Mouse (Mus musculus) liver, embryonic 16.5 days (tissue): ENCODE measurements around the gene Parp3. TPM values are rescaled to one million over a fixed set of nuclear protein-coding genes. Genes with fewer than 3 reads are reported as not detected.
A peak's percentile ranks its signal among the peaks of the same experiment; 100 is the strongest.

Experiments
- ATAC-seq: fragments of 200-750 bp; cut with Nextera tagmentation; 2 replicates; pipeline ENCODE4 v1.8.0; 2017; ENCODE audit warnings: low read depth, mild to moderate bottlenecking, moderate number of reproducible peaks, moderate library complexity
- H3K27ac ChIP-seq: fragments of 300-500 bp; sonication (generic); 2 replicates; pipeline ENCODE4 v1.5.1; 2014; ENCODE audit warnings: mild to moderate bottlenecking, low read length
- H3K27me3 ChIP-seq: fragments of 300-500 bp; sonication (generic); 2 replicates; pipeline ENCODE4 v1.6.1; 2014; ENCODE audit warnings: low read depth, low read length, mixed read lengths; ENCODE audit not compliant: control insufficient read depth, insufficient read depth
- H3K36me3 ChIP-seq: fragments of 300-500 bp; sonication (generic); 2 replicates; pipeline ENCODE4 v1.6.1; 2014; ENCODE audit warnings: mild to moderate bottlenecking; ENCODE audit not compliant: control insufficient read depth, insufficient read depth
- H3K4me1 ChIP-seq: fragments of 300-500 bp; sonication (generic); 2 replicates; pipeline ENCODE4 v1.6.1; 2014; ENCODE audit warnings: low read depth, low read length, mixed read lengths; ENCODE audit not compliant: control insufficient read depth
- H3K4me2 ChIP-seq: fragments of 300-500 bp; sonication (generic); 2 replicates; pipeline ENCODE4 v1.6.1; 2014; ENCODE audit warnings: low read depth, low read length, mixed read lengths
- H3K4me3 ChIP-seq: fragments of 300-500 bp; sonication (generic); 2 replicates; pipeline ENCODE4 v1.5.1; 2014; ENCODE audit warnings: low read depth, mild to moderate bottlenecking, low read length
- H3K9ac ChIP-seq: fragments of 300-500 bp; sonication (generic); 2 replicates; pipeline ENCODE4 v1.6.1; 2014; ENCODE audit warnings: low read depth, low read length
- H3K9me3 ChIP-seq: fragments of 300-500 bp; sonication (generic); replicated peaks from 2 replicates; pipeline ENCODE4 v1.6.1; 2016; ENCODE audit warnings: low read length; ENCODE audit not compliant: control insufficient read depth
- WGBS: fragments of 180-500 bp; shearing (Covaris S2); extraction: QIAGEN DNeasy Blood & Tissue Kit; methylation state at CpG from one replicate; pipeline ENCODE4 v1.1.7; 2014; ENCODE audit not compliant: insufficient replicate concordance; 5-methylcytosine and 5-hydroxymethylcytosine counted together
- polyA plus RNA-seq: library from polyadenylated mRNA; unstranded; fragments of >200 nt; fragmentation: Nextera tagmentation; extraction: Ambion mirVana; gene quantifications from 2 replicates; pipeline ENCODE4 v1.2.1, GENCODE M21; 2015

The Parp3 gene
- polyA plus RNA-seq, 1 experiment from 2014 or later = 1.3 TPM

GRCm38 (mm10) chr9:106472321-106472720 is 4.4 kb downstream of the Parp3 start:
- ATAC-seq = no peak
- Histone ChIP-seq H3K4me2 (no peak overlapping the region), H3K36me3 (no peaks in the 10 kb centered on the region), H3K27ac (no peak overlapping the region), H3K4me3 (no peak overlapping the region), H3K9ac (no peak overlapping the region), H3K9me3 (no peaks in the 10 kb centered on the region), H3K4me1 (peaks cover 18% of the 10 kb centered on the region), H3K27me3 (no peaks in the 10 kb centered on the region)
- 53% methylated on average over 4 of the region's 4 CpGs for WGBS

- ATAC-seq = no peak
- 66% methylated on average over 5 of the region's 5 CpGs for WGBS
- no peaks in the 10 kb centered on the region for H3K36me3 ChIP-seq
- H3K4me2 ChIP-seq = no peak overlapping the region
- H3K9ac ChIP-seq = no peak overlapping the region
- no peak overlapping the region for H3K27ac ChIP-seq
- H3K4me3 ChIP-seq = no peak overlapping the region
- H3K27me3 ChIP-seq = no peaks in the 10 kb centered on the region
- H3K4me1 ChIP-seq = peaks cover 16% of the 10 kb centered on the region
- H3K9me3 ChIP-seq = no peaks in the 10 kb centered on the region
Measured at GRCm38 (mm10) chr9:106471892-106472291, 4.9 kb downstream of the Parp3 start.

- Histone ChIP-seq H3K9ac (no peak overlapping the region), H3K4me1 (peaks cover 10% of the 10 kb centered on the region), H3K27ac (no peak overlapping the region), H3K27me3 (peaks cover 2% of the 10 kb centered on the region; the same call in 1 of the 2 replicates), H3K36me3 (no peaks in the 10 kb centered on the region), H3K9me3 (no peaks in the 10 kb centered on the region), H3K4me3 (no peak overlapping the region), H3K4me2 (no peak overlapping the region)
- 62% methylated on average over 14 of the region's 14 CpGs for WGBS
- ATAC-seq = no peak
Measured at GRCm38 (mm10) chr9:106470991-106471750, 5.6 kb downstream of the Parp3 start.

GRCm38 (mm10) chr9:106469776-106470175 is 7.0 kb downstream of the Parp3 start:
- 35% methylated on average over 9 of the region's 9 CpGs for WGBS
- H3K4me3 ChIP-seq = no peak overlapping the region
- H3K27ac ChIP-seq = no peak overlapping the region
- H3K4me2 ChIP-seq = no peak overlapping the region
- H3K36me3 ChIP-seq = no peaks in the 10 kb centered on the region
- peaks cover 3% of the 10 kb centered on the region for H3K4me1 ChIP-seq
- no peak overlapping the region for H3K9ac ChIP-seq
- no peaks in the 10 kb centered on the region for H3K9me3 ChIP-seq
- peaks cover 15% of the 10 kb centered on the region for H3K27me3 ChIP-seq
- no peak for ATAC-seq

- Histone ChIP-seq H3K4me3 (no peak overlapping the region), H3K27me3 (peaks cover 19% of the 10 kb centered on the region), H3K4me1 (no peaks in the 10 kb centered on the region; the same call in none of the 2 replicates), H3K36me3 (no peaks in the 10 kb centered on the region), H3K9ac (no peak overlapping the region), H3K9me3 (no peaks in the 10 kb centered on the region), H3K4me2 (no peak overlapping the region), H3K27ac (no peak overlapping the region)
- 22% methylated on average over 6 of the region's 6 CpGs for WGBS
- no peak for ATAC-seq
Measured at GRCm38 (mm10) chr9:106469317-106469716, 7.4 kb downstream of the Parp3 start.

- Histone ChIP-seq H3K9me3 (no peaks in the 10 kb centered on the region), H3K9ac (no peak overlapping the region), H3K27ac (no peak overlapping the region), H3K4me3 (no peak overlapping the region), H3K4me2 (no peak overlapping the region), H3K4me1 (no peaks in the 10 kb centered on the region; the same call in none of the 2 replicates), H3K27me3 (peaks cover 31% of the 10 kb centered on the region), H3K36me3 (no peaks in the 10 kb centered on the region)
- no peak for ATAC-seq
- WGBS = 61% methylated on average over 7 of the region's 7 CpGs
Measured at GRCm38 (mm10) chr9:106467746-106468145, 9.0 kb downstream of the Parp3 start.

GRCm38 (mm10) chr9:106466721-106467120 is 10.0 kb downstream of the Parp3 start:
- H3K4me2 ChIP-seq = no peak overlapping the region
- H3K36me3 ChIP-seq = no peaks in the 10 kb centered on the region
- no peak for ATAC-seq
- no peak overlapping the region for H3K4me3 ChIP-seq
- H3K4me1 ChIP-seq = no peaks in the 10 kb centered on the region; the same call in none of the 2 replicates
- WGBS = 68% methylated on average over 6 of the region's 6 CpGs
- no peaks in the 10 kb centered on the region for H3K9me3 ChIP-seq
- H3K9ac ChIP-seq = no peak overlapping the region
- no peak overlapping the region for H3K27ac ChIP-seq
- H3K27me3 ChIP-seq = peaks cover 31% of the 10 kb centered on the region

GRCm38 (mm10) chr9:106465571-106466200 is 11.1 kb downstream of the Parp3 start, which contains the start of gene Gpr62:
TSS of gene Gpr62 (minus strand) at chr9:106465938.
- Histone ChIP-seq H3K27ac (no peak within 1 kb of the TSS), H3K9me3 (no peaks in the 10 kb centered on the region), H3K36me3 (no peaks in the 10 kb centered on the region), H3K4me2 (peak within 1 kb of the TSS; percentile 71), H3K4me1 (no peaks in the 10 kb centered on the region; the same call in none of the 2 replicates), H3K4me3 (peak within 1 kb of the TSS; percentile 53), H3K9ac (no peak within 1 kb of the TSS; the same call in 1 of the 2 replicates), H3K27me3 (peaks cover 31% of the 10 kb centered on the region)
- no peak for ATAC-seq
- 28% methylated on average over 26 of the region's 26 CpGs for WGBS
